Mouse (Mus musculus): ENCODE results near the gene Adra1d.

DNA sequence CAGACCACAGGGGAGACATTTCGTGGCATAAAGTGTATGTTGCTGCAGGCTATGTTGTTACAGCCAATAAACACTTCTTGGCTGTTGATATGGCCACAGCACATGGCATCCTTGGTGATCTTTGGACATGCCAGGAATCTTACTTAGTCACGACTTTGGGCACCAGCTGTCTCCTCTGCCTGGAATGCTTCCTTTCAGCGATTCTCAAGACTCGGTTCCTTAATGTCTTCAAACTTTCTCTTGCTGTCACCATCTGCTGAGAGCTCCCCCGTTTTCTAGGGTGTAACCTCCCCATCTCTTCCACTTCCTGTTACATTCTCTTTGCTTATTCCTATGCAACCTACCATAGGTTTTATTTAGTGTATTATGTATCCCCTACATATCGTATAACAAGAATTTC lies 22.3 kb downstream of the Adra1d start:
- TF ChIP-seq CTCF (IDR thresholded peaks at IDR 0.05; ENCODE audit: low read depth), result no peak
- no peak for TF ChIP-seq EP300 (IDR thresholded peaks at IDR 0.05; ENCODE audit: low read depth)

Data from heart, postnatal 0 days (tissue).